Mouse (Mus musculus) hindbrain, embryonic 12.5 days (tissue): ENCODE measurements around the gene Tfap2c. TPM values are rescaled to one million over a fixed set of nuclear protein-coding genes. Genes with fewer than 3 reads are reported as not detected.

ENCODE experiments used
- ATAC-seq: fragments of 200-750 bp; cut with Nextera tagmentation; 2 replicates; pipeline ENCODE4 v1.8.0; 2017; ENCODE audit warnings: moderate TSS enrichment; ENCODE audit not compliant: low FRiP score
- H3K27ac ChIP-seq: fragments of 300-500 bp; sonication (generic); 2 replicates; pipeline ENCODE4 v1.5.1; 2016; ENCODE audit warnings: mild to moderate bottlenecking
- H3K27me3 ChIP-seq: fragments of 300-500 bp; sonication (generic); 2 replicates; pipeline ENCODE4 v1.6.1; 2016; ENCODE audit warnings: mild to moderate bottlenecking
- H3K36me3 ChIP-seq: fragments of 300-500 bp; sonication (generic); 2 replicates; pipeline ENCODE4 v1.6.1; 2016; ENCODE audit warnings: mild to moderate bottlenecking
- H3K4me1 ChIP-seq: fragments of 300-500 bp; sonication (generic); 2 replicates; pipeline ENCODE4 v1.6.1; 2016
- H3K4me2 ChIP-seq: fragments of 300-500 bp; sonication (generic); replicated peaks from 2 replicates; pipeline ENCODE4 v1.6.1; 2016; ENCODE audit warnings: mild to moderate bottlenecking
- H3K4me3 ChIP-seq: fragments of 300-500 bp; sonication (generic); 2 replicates; pipeline ENCODE4 v1.5.1; 2016; ENCODE audit warnings: mild to moderate bottlenecking
- H3K9ac ChIP-seq: fragments of 300-500 bp; sonication (generic); 2 replicates; pipeline ENCODE4 v1.6.1; 2016; ENCODE audit warnings: mild to moderate bottlenecking, moderate library complexity
- H3K9me3 ChIP-seq: fragments of 300-500 bp; sonication (generic); replicated peaks from 2 replicates; pipeline ENCODE4 v1.6.1; 2016; ENCODE audit warnings: mild to moderate bottlenecking
- WGBS: fragments of 180-500 bp; shearing (Covaris S2); methylation state at CpG from one replicate; pipeline ENCODE4 v1.1.7; 2016; 5-methylcytosine and 5-hydroxymethylcytosine counted together
- polyA plus RNA-seq: library from polyadenylated mRNA; unstranded; fragments of >200 nt; fragmentation: Nextera tagmentation; extraction: Ambion mirVana; gene quantifications from 2 replicates; pipeline ENCODE4 v1.2.1, GENCODE M21; 2016

Gene Tfap2c
- polyA plus RNA-seq, 1 experiment from 2014 or later, result 1.9 TPM

GRCm38 (mm10) chr2:172544601-172545127 is 4.7 kb upstream of the Tfap2c start:
- no peak overlapping the region for H3K4me2 ChIP-seq
- peaks cover 77% of the 10 kb centered on the region for H3K27me3 ChIP-seq
- H3K4me1 ChIP-seq, result peaks cover 21% of the 10 kb centered on the region
- 9% methylated on average over 6 of the region's 6 CpGs for WGBS
- no peak for ATAC-seq
- H3K4me3 ChIP-seq, result no peak overlapping the region
- H3K27ac ChIP-seq, result no peak overlapping the region
- H3K9ac ChIP-seq, result no peak overlapping the region
- no peaks in the 10 kb centered on the region for H3K36me3 ChIP-seq
- H3K9me3 ChIP-seq, result peaks cover 9% of the 10 kb centered on the region; the same call in 1 of the 2 replicates

DNA sequence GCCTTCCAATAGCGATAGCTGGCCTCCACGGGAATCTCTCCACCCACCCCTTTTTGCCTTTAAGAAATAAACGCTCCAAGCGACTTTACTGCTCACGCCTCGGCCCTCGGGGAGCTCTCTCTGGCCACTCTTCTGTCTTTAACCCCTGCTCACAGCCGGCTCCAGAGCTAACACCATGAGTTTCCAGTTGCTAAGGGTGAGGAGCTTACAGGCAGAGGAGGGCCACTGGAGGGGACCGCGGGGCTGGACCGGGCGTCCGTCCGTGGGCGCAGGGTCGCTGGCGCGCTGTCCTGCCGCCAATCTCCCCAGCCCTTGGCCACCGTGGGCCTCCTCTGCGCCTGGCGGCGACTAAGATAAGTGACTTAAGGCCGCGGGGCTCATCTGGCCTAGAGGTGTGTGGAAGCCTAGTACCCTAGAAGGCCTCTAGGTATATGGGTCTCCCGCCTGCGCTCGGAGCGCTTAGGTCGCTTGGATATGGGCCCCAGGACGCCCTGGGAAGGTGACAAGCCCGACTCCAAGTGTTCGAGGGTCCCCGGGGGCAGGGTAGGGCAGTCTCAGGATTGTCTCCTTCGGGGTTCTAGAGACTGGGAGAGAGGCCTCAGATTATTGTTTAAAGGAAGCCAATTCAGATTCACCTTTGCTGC is 3.7 kb upstream of the Tfap2c start:
- peaks cover 87% of the 10 kb centered on the region for H3K27me3 ChIP-seq
- no peak overlapping the region for H3K9ac ChIP-seq
- H3K4me2 ChIP-seq, result no peak overlapping the region
- H3K36me3 ChIP-seq, result no peaks in the 10 kb centered on the region
- ATAC-seq, result no peak
- H3K9me3 ChIP-seq, result no peaks in the 10 kb centered on the region
- no peak overlapping the region for H3K4me3 ChIP-seq
- H3K27ac ChIP-seq, result no peak overlapping the region
- peaks cover 30% of the 10 kb centered on the region for H3K4me1 ChIP-seq
- 3% methylated on average over 35 of the region's 35 CpGs for WGBS

- Histone ChIP-seq H3K4me2 (no peak overlapping the region), H3K4me3 (no peak overlapping the region), H3K9ac (no peak overlapping the region), H3K4me1 (peaks cover 39% of the 10 kb centered on the region), H3K36me3 (no peaks in the 10 kb centered on the region), H3K27ac (no peak overlapping the region), H3K27me3 (peaks cover 90% of the 10 kb centered on the region), H3K9me3 (no peaks in the 10 kb centered on the region)
- no peak for ATAC-seq
- WGBS, result 8% methylated on average over 16 of the region's 16 CpGs
Observed at GRCm38 (mm10) chr2:172546551-172546950, 2.8 kb upstream of the Tfap2c start.

GRCm38 (mm10) chr2:172547116-172547515 is 2.3 kb upstream of the Tfap2c start:
- H3K9ac ChIP-seq, result no peak overlapping the region
- H3K27ac ChIP-seq, result no peak overlapping the region
- no peaks in the 10 kb centered on the region for H3K36me3 ChIP-seq
- 1% methylated on average over 21 of the region's 21 CpGs for WGBS
- H3K27me3 ChIP-seq, result peaks cover 91% of the 10 kb centered on the region
- H3K4me2 ChIP-seq, result no peak overlapping the region
- ATAC-seq, result peak; percentile 43; the same call in 1 of the 2 replicates
- H3K4me3 ChIP-seq, result no peak overlapping the region
- H3K9me3 ChIP-seq, result no peaks in the 10 kb centered on the region
- peaks cover 40% of the 10 kb centered on the region for H3K4me1 ChIP-seq

- ATAC-seq, result no peak
Observed at GRCm38 (mm10) chr2:172547807-172548586, 1.4 kb upstream of the Tfap2c start.

GRCm38 (mm10) chr2:172548672-172549255 is 629 bp upstream of the Tfap2c start:
- Histone ChIP-seq H3K4me2 (peak overlapping the region; percentile 53; the same call in 1 of the 2 replicates), H3K4me3 (peak overlapping the region; percentile 30), H3K4me1 (peaks cover 40% of the 10 kb centered on the region), H3K27ac (no peak overlapping the region), H3K9me3 (no peaks in the 10 kb centered on the region), H3K36me3 (no peaks in the 10 kb centered on the region), H3K27me3 (peaks cover 96% of the 10 kb centered on the region), H3K9ac (no peak overlapping the region)
- no peak; the same call in 1 of the 2 replicates for ATAC-seq
- under 1% methylated on average over 27 of the region's 27 CpGs for WGBS

More at GRCm38 (mm10) chr2:172547807-172548586, 1.4 kb upstream of the Tfap2c start:
- H3K9ac ChIP-seq, result no peak overlapping the region
- no peak overlapping the region for H3K4me2 ChIP-seq
- H3K4me3 ChIP-seq, result no peak overlapping the region
- WGBS, result 2% methylated on average over 27 of the region's 27 CpGs
- H3K4me1 ChIP-seq, result peaks cover 40% of the 10 kb centered on the region
- peaks cover 95% of the 10 kb centered on the region for H3K27me3 ChIP-seq
- H3K9me3 ChIP-seq, result no peaks in the 10 kb centered on the region
- H3K36me3 ChIP-seq, result no peaks in the 10 kb centered on the region
- H3K27ac ChIP-seq, result no peak overlapping the region

DNA sequence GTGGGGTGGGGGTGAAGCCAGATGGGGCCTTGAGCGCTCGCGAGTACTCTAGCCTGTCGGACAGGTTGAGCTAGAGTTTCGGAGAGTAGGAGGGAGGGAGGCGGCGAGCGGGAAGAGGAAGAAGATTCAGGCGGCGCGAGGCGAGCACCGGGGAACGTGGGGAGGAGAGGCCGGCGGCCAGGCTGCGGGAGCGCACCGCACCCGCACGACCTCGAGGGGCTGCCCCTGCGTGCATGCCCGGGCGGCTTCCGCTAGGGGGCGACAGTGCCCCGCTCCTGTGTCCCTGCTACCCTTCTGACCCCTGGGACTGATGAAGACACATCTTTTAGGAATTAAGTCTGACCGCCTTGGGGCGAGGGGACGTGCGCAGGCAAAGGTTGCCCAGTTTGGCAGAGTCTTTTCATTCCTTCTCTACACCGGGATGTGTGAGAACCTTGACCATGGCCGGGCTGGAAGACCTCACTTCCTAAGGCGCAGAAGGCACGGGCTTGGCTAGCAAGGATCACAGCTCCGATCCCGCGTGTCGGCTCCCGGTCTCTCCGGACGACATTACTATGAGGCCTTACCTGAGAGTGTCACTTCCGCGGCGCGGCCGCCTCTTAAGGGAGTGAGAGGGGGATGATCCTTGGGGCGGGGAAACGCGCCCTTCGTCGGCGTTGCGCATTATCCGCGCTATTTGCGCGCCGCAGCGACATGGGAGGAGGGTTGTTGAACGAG is 1.1 kb downstream of the Tfap2c start:
- H3K36me3 ChIP-seq, result no peaks in the 10 kb centered on the region
- peak overlapping the region; percentile 28 for H3K4me3 ChIP-seq
- no peak overlapping the region for H3K9ac ChIP-seq
- peak; percentile 58 for ATAC-seq
- peaks cover 96% of the 10 kb centered on the region for H3K27me3 ChIP-seq
- H3K4me2 ChIP-seq, result peak overlapping the region; percentile 44
- H3K4me1 ChIP-seq, result peaks cover 40% of the 10 kb centered on the region
- H3K9me3 ChIP-seq, result no peaks in the 10 kb centered on the region
- H3K27ac ChIP-seq, result no peak overlapping the region
- under 1% methylated on average over 62 of the region's 62 CpGs for WGBS

DNA sequence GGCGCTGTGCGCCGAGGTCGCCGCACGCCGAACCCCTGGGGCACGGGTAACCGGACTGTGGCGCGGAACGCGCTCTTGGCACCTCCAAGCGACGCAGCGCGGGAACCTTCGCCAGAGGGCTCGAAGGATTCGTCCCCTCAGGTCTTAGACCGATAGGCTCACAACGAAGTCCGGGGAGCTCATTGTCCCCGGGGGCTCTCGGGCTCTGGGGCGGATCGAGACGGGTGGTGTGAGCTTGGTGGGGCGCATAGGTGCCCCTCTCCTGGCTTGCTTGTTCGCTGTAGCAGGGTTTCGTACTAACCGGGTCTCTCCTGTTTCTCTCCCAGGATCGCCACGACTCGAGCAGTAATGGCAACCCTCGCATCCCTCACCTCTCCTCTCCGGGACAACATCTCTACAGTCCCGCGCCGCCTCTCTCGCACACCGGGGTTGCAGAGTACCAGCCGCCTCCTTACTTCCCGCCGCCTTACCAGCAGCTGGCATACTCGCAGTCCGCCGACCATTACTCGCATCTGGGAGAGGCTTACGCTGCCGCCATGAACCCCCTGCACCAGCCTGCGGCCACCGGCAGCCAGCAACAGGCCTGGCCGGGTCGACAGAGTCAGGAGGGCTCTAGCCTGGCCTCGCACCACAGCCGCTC is 1.8 kb downstream of the Tfap2c start:
- 1% methylated on average over 57 of the region's 57 CpGs for WGBS
- Histone ChIP-seq H3K4me1 (peaks cover 40% of the 10 kb centered on the region), H3K27me3 (peaks cover 96% of the 10 kb centered on the region), H3K36me3 (no peaks in the 10 kb centered on the region), H3K27ac (no peak overlapping the region), H3K9me3 (no peaks in the 10 kb centered on the region), H3K4me3 (peak overlapping the region; percentile 28), H3K9ac (no peak overlapping the region), H3K4me2 (peak overlapping the region; percentile 44)
- ATAC-seq, result no peak

GRCm38 (mm10) chr2:172551872-172552271 is 2.5 kb downstream of the Tfap2c start:
- peaks cover 96% of the 10 kb centered on the region for H3K27me3 ChIP-seq
- H3K36me3 ChIP-seq, result no peaks in the 10 kb centered on the region
- H3K9me3 ChIP-seq, result no peaks in the 10 kb centered on the region
- peak overlapping the region; percentile 28 for H3K4me3 ChIP-seq
- WGBS, result 1% methylated on average over 14 of the region's 14 CpGs
- H3K27ac ChIP-seq, result no peak overlapping the region
- H3K4me1 ChIP-seq, result peaks cover 40% of the 10 kb centered on the region
- H3K9ac ChIP-seq, result no peak overlapping the region
- no peak for ATAC-seq
- H3K4me2 ChIP-seq, result peak overlapping the region; percentile 44

- peaks cover 95% of the 10 kb centered on the region for H3K27me3 ChIP-seq
- no peak overlapping the region for H3K4me2 ChIP-seq
- peaks cover 33% of the 10 kb centered on the region for H3K4me1 ChIP-seq
- no peak overlapping the region for H3K9ac ChIP-seq
- 3% methylated on average over 6 of the region's 6 CpGs for WGBS
- no peak overlapping the region for H3K27ac ChIP-seq
- no peak overlapping the region for H3K4me3 ChIP-seq
- no peaks in the 10 kb centered on the region for H3K36me3 ChIP-seq
- no peaks in the 10 kb centered on the region for H3K9me3 ChIP-seq
- no peak for ATAC-seq
Observed at GRCm38 (mm10) chr2:172552666-172553065, 3.3 kb downstream of the Tfap2c start.

DNA sequence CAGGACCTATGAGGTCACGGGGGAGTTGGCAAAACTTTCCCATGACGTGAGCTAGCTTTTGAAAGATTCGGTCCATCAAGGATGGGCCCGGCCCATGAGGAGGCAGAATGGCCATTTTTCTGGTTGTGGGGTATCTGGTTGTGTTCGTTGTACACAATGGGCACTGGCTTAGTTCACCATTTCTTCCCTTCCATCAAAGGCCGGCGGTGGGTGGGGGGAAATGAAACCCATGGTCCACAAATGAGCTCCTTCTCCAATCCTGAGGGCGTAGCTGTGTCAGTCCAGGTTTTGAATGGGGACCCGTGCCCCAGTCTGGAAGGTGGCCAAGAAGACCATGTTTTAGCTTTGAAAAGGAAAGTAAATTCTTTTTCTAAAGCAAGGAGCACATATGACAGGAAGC is 4.8 kb downstream of the Tfap2c start:
- 67% methylated on average over 9 of the region's 9 CpGs for WGBS
- H3K4me1 ChIP-seq, result peaks cover 24% of the 10 kb centered on the region
- H3K4me3 ChIP-seq, result no peak overlapping the region
- H3K4me2 ChIP-seq, result no peak overlapping the region
- H3K27ac ChIP-seq, result no peak overlapping the region
- H3K9me3 ChIP-seq, result no peaks in the 10 kb centered on the region
- ATAC-seq, result no peak
- no peaks in the 10 kb centered on the region for H3K36me3 ChIP-seq
- no peak overlapping the region for H3K9ac ChIP-seq
- H3K27me3 ChIP-seq, result peaks cover 92% of the 10 kb centered on the region
